Mouse (Mus musculus) retina, postnatal 7 days (tissue): ENCODE data around the gene Pole4.

ENCODE experiments used
- DNase-seq: peaks from one replicate; pipeline ENCODE4 v3.0.0-alpha.2; 2012; ENCODE audit warnings: low read depth, low spot score

The Pole4 gene

GRCm38 (mm10) chr6:82705221-82705620, at the start of gene Pole4:
TSS of gene Pole4 (minus strand) at chr6:82705365.
- no peak for DNase-seq

GRCm38 (mm10) chr6:82754769-82755168, 49.6 kb upstream of the Pole4 start:
- no peak for DNase-seq

GRCm38 (mm10) chr6:82753638-82754361, 48.6 kb upstream of the Pole4 start:
- DNase-seq = no peak

GRCm38 (mm10) chr6:82753061-82753460, 47.9 kb upstream of the Pole4 start:
- no peak for DNase-seq

- no peak for DNase-seq
Measured at GRCm38 (mm10) chr6:82751791-82752190, 46.6 kb upstream of the Pole4 start.

GRCm38 (mm10) chr6:82751031-82751430, 45.9 kb upstream of the Pole4 start:
- DNase-seq = no peak

- DNase-seq = no peak
Measured at GRCm38 (mm10) chr6:82750063-82750462, 44.9 kb upstream of the Pole4 start.

GRCm38 (mm10) chr6:82748106-82748672, 43.0 kb upstream of the Pole4 start:
- DNase-seq = no peak

GRCm38 (mm10) chr6:82747085-82747484, 41.9 kb upstream of the Pole4 start:
- DNase-seq = no peak

- DNase-seq = no peak
Measured at GRCm38 (mm10) chr6:82744553-82744952, 39.4 kb upstream of the Pole4 start.

- no peak for DNase-seq
Measured at GRCm38 (mm10) chr6:82741518-82741880, 36.3 kb upstream of the Pole4 start.

GRCm38 (mm10) chr6:82740868-82741517, 35.8 kb upstream of the Pole4 start:
- no peak for DNase-seq

- peak; percentile 68 for DNase-seq
Measured at GRCm38 (mm10) chr6:82740269-82740668, 35.1 kb upstream of the Pole4 start.

- DNase-seq = no peak
Measured at GRCm38 (mm10) chr6:82737634-82738540, 32.7 kb upstream of the Pole4 start.

GRCm38 (mm10) chr6:82736626-82737600, 31.7 kb upstream of the Pole4 start:
- no peak for DNase-seq

- no peak for DNase-seq
Measured at GRCm38 (mm10) chr6:82735347-82735746, 30.2 kb upstream of the Pole4 start.

- no peak for DNase-seq
Measured at GRCm38 (mm10) chr6:82728635-82729034, 23.5 kb upstream of the Pole4 start.

- no peak for DNase-seq
Measured at GRCm38 (mm10) chr6:82727206-82727605, 22.0 kb upstream of the Pole4 start.

- DNase-seq = no peak
Measured at GRCm38 (mm10) chr6:82723321-82723720, 18.2 kb upstream of the Pole4 start.

- no peak for DNase-seq
Measured at GRCm38 (mm10) chr6:82716126-82716525, 11.0 kb upstream of the Pole4 start.

GRCm38 (mm10) chr6:82715653-82716052, 10.5 kb upstream of the Pole4 start:
- DNase-seq = no peak
